Mouse (Mus musculus) yolk sac, embryonic 10.5 days (tissue): ENCODE data around the gene Cnfn.
A peak's percentile ranks its signal among the peaks of the same experiment; 100 is the strongest.
"Not testable (repeated sequence)": the region's sequence is repeated elsewhere in the genome, so short reads cannot be mapped to it uniquely, and the experiment has no call there.

ENCODE experiments used
- DNase-seq: peaks from one replicate; pipeline ENCODE4 v3.0.0-alpha.2; 2017; ENCODE audit warnings: low spot score

Cnfn gene

GRCm38 (mm10) chr7:25369058-25369749 is at the start of gene Cnfn:
Gene Cnfn, minus strand, starts transcription at chr7:25369724.
- DNase-seq, result no peak

GRCm38 (mm10) chr7:25417597-25417996 is 48.1 kb upstream of the Cnfn start:
- DNase-seq, result no peak

- DNase-seq, result no peak
Measured at GRCm38 (mm10) chr7:25412833-25413441, 43.4 kb upstream of the Cnfn start, which contains the start of gene Cxcl17. Gene Cxcl17, minus strand, starts transcription at chr7:25412886.

GRCm38 (mm10) chr7:25411861-25412260 is 42.3 kb upstream of the Cnfn start:
- DNase-seq, result no peak

GRCm38 (mm10) chr7:25410969-25411615 is 41.6 kb upstream of the Cnfn start:
- DNase-seq, result no peak

GRCm38 (mm10) chr7:25409114-25409760 is 39.7 kb upstream of the Cnfn start:
- no peak for DNase-seq

- DNase-seq, result no peak
Measured at GRCm38 (mm10) chr7:25406468-25406867, 36.9 kb upstream of the Cnfn start.

- peak; percentile 54 for DNase-seq
Measured at GRCm38 (mm10) chr7:25402671-25403101, 33.2 kb upstream of the Cnfn start.

GRCm38 (mm10) chr7:25401986-25402385 is 32.5 kb upstream of the Cnfn start:
- DNase-seq, result no peak

GRCm38 (mm10) chr7:25401551-25401950 is 32.0 kb upstream of the Cnfn start:
- DNase-seq, result no peak

GRCm38 (mm10) chr7:25399028-25399427 is 29.5 kb upstream of the Cnfn start:
- not testable (repeated sequence) for DNase-seq

GRCm38 (mm10) chr7:25398610-25399009 is 29.1 kb upstream of the Cnfn start, which contains the start of gene Lipe:
Gene Lipe, minus strand, starts transcription at chr7:25398710.
- no peak for DNase-seq

- no peak for DNase-seq
Measured at GRCm38 (mm10) chr7:25396621-25397020, 27.1 kb upstream of the Cnfn start.

- DNase-seq, result peak; percentile 94
Measured at GRCm38 (mm10) chr7:25395558-25396521, 26.3 kb upstream of the Cnfn start.

GRCm38 (mm10) chr7:25395186-25395557 is 25.6 kb upstream of the Cnfn start:
- no peak for DNase-seq

GRCm38 (mm10) chr7:25394754-25395153 is 25.2 kb upstream of the Cnfn start:
- DNase-seq, result no peak

GRCm38 (mm10) chr7:25393451-25394210 is 24.1 kb upstream of the Cnfn start:
- peak; percentile 23 for DNase-seq

GRCm38 (mm10) chr7:25392851-25393250 is 23.3 kb upstream of the Cnfn start:
- DNase-seq, result no peak

GRCm38 (mm10) chr7:25391856-25392453 is 22.4 kb upstream of the Cnfn start:
- peak; percentile 59 for DNase-seq

- DNase-seq, result no peak
Measured at GRCm38 (mm10) chr7:25390986-25391385, 21.5 kb upstream of the Cnfn start.
